Mouse (Mus musculus) cerebellum, adult (tissue): Measurements from ENCODE around the gene Usp34.
"Not testable (repeated sequence)": the region's sequence is repeated elsewhere in the genome, so short reads cannot be mapped to it uniquely, and the experiment has no call there.

ENCODE experiments used
- ATAC-seq: cut with Nextera tagmentation; 2 replicates; pipeline ENCODE4 v1.9.2; 2017; ENCODE audit warnings: mild to moderate bottlenecking, moderate library complexity, mixed read lengths; ENCODE audit not compliant: insufficient number of reproducible peaks, low FRiP score, low TSS enrichment

Gene Usp34

GRCm38 (mm10) chr11:23496661-23497060 is 190.0 kb downstream of the Usp34 start:
- peak; percentile 38; the same call in 1 of the 2 replicates for ATAC-seq

GRCm38 (mm10) chr11:23497335-23497717 is 190.6 kb downstream of the Usp34 start:
- ATAC-seq = peak; percentile 57

- ATAC-seq = peak; percentile 89
Observed at GRCm38 (mm10) chr11:23497718-23498509, 191.2 kb downstream of the Usp34 start, which contains the start of gene Ahsa2. Ahsa2 (minus strand) TSS chr11:23498030.

GRCm38 (mm10) chr11:23498609-23499008 is 191.9 kb downstream of the Usp34 start:
- ATAC-seq = no peak

GRCm38 (mm10) chr11:23504801-23505200 is 198.1 kb downstream of the Usp34 start:
- ATAC-seq = not testable (repeated sequence)

- not testable (repeated sequence) for ATAC-seq
Observed at GRCm38 (mm10) chr11:23514785-23515184, 208.1 kb downstream of the Usp34 start.

GRCm38 (mm10) chr11:23515315-23515714 is 208.6 kb downstream of the Usp34 start:
- no peak for ATAC-seq

- ATAC-seq = no peak
Observed at GRCm38 (mm10) chr11:23518981-23519380, 212.3 kb downstream of the Usp34 start.

GRCm38 (mm10) chr11:23520473-23521205 is 213.9 kb downstream of the Usp34 start, which contains the start of gene 1700093K21Rik:
1700093K21Rik (minus strand) TSS chr11:23521155.
- no peak for ATAC-seq

- no peak for ATAC-seq
Observed at GRCm38 (mm10) chr11:23537446-23537845, 230.8 kb downstream of the Usp34 start.
